Mouse (Mus musculus) MEL (cell line): ENCODE data around the gene Arl15. TPM values are rescaled to one million over a fixed set of nuclear protein-coding genes. Genes with fewer than 3 reads are reported as not detected.

Experiments
- DNase-seq: peaks from one replicate; pipeline ENCODE4 v3.0.0; 2011; ENCODE audit warnings: low read depth, low spot score
- H3K27ac ChIP-seq: 2 replicates; pipeline ENCODE4 v1.5.1; 2012; ENCODE audit warnings: low read depth, mild to moderate bottlenecking, control low read depth, low read length, moderate library complexity; ENCODE audit not compliant: control insufficient read depth
- H3K27me3 ChIP-seq, 2 experiments: fragments of 150-350 bp in 1 of 2; sonication (generic) in 1 of 2; 2 replicates each; pipeline ENCODE4 v1.6.1; 2012; ENCODE audit warnings: low read length in 2 of 2, mild to moderate bottlenecking in 2 of 2, improper control_type of control experiment in 1 of 2, moderate library complexity in 1 of 2; ENCODE audit not compliant: insufficient read depth in 2 of 2, control insufficient read depth in 1 of 2
- H3K36me3 ChIP-seq, 2 experiments: 2 replicates each; pipeline ENCODE4 v1.6.1; 2012 to 2014; ENCODE audit warnings: low read length in 2 of 2, improper control_type of control experiment in 1 of 2, inconsistent platforms in 1 of 2, mild to moderate bottlenecking in 1 of 2; ENCODE audit not compliant: insufficient read depth in 2 of 2, control insufficient read depth in 1 of 2
- H3K4me1 ChIP-seq, 2 experiments: fragments of 150-350 bp in 1 of 2; sonication (generic) in 1 of 2; 2 replicates each; pipeline ENCODE4 v1.6.1; 2012; ENCODE audit warnings: low read length in 2 of 2, improper control_type of control experiment in 1 of 2, mild to moderate bottlenecking in 1 of 2; ENCODE audit not compliant: insufficient read depth in 2 of 2, control insufficient read depth in 1 of 2
- H3K4me3 ChIP-seq, 2 experiments: fragments of 150-350 bp in 1 of 2; sonication (generic) in 1 of 2; 2 replicates each; pipeline ENCODE4 v1.5.1; 2012; ENCODE audit warnings: low read depth in 2 of 2, low read length in 2 of 2, mild to moderate bottlenecking in 2 of 2, moderate library complexity in 2 of 2, control low read depth in 1 of 2, improper control_type of control experiment in 1 of 2; ENCODE audit not compliant: control insufficient read depth in 1 of 2, insufficient read depth in 1 of 2
- H3K79me2 ChIP-seq: 2 replicates; pipeline ENCODE4 v1.6.1; 2012; ENCODE audit warnings: mild to moderate bottlenecking, low read length, moderate library complexity; ENCODE audit not compliant: control insufficient read depth, poor library complexity, insufficient read depth
- H3K9ac ChIP-seq: 2 replicates; pipeline ENCODE4 v1.6.1; 2012; ENCODE audit warnings: low read depth, mild to moderate bottlenecking, control low read depth, low read length, moderate library complexity; ENCODE audit not compliant: control insufficient read depth, poor library complexity, severe bottlenecking
- H3K9me3 ChIP-seq: fragments of 150-350 bp; sonication (generic); replicated peaks from 2 replicates; pipeline ENCODE4 v1.6.1; 2012; ENCODE audit warnings: mild to moderate bottlenecking, low read length, improper control_type of control experiment, moderate library complexity; ENCODE audit not compliant: insufficient read depth
- CHD1 ChIP-seq: IDR thresholded peaks from 2 replicates; pipeline ENCODE4 v1.6.1; 2012; ENCODE audit warnings: low read depth, mild to moderate bottlenecking, inconsistent platforms, low read length, improper control_type of control experiment
- CHD2 ChIP-seq: IDR thresholded peaks from 2 replicates; pipeline ENCODE4 v1.6.1; 2011; ENCODE audit warnings: low read length, improper control_type of control experiment
- ELF1 ChIP-seq: IDR thresholded peaks from 2 replicates; pipeline ENCODE4 v1.6.1; 2014; ENCODE audit warnings: low read depth, mild to moderate bottlenecking, inconsistent platforms, low read length, improper control_type of control experiment, moderate library complexity
- HCFC1 ChIP-seq: IDR thresholded peaks from 2 replicates; pipeline ENCODE4 v1.6.1; 2012; ENCODE audit warnings: low read depth, mild to moderate bottlenecking, inconsistent platforms, low read length, improper control_type of control experiment, moderate library complexity
- JUND ChIP-seq: IDR thresholded peaks from 2 replicates; pipeline ENCODE4 v1.6.1; 2011; ENCODE audit warnings: low read depth, mild to moderate bottlenecking, improper control_type of control experiment, low read length
- MAZ ChIP-seq: IDR thresholded peaks from 2 replicates; pipeline ENCODE4 v1.6.1; 2012; ENCODE audit warnings: low read depth, mild to moderate bottlenecking, inconsistent platforms, low read length, improper control_type of control experiment
- MEF2A ChIP-seq: IDR thresholded peaks from 2 replicates; pipeline ENCODE4 v1.6.1; 2014; ENCODE audit warnings: low read depth, mild to moderate bottlenecking, inconsistent platforms, low read length, improper control_type of control experiment; ENCODE audit not compliant: poor library complexity, insufficient replicate concordance, severe bottlenecking; ENCODE audit errors: extremely low read depth
- MXI1 ChIP-seq: IDR thresholded peaks from 2 replicates; pipeline ENCODE4 v1.6.1; 2011; ENCODE audit warnings: mild to moderate bottlenecking, low read depth, low read length, improper control_type of control experiment
- MYB ChIP-seq: IDR thresholded peaks from 2 replicates; pipeline ENCODE4 v1.6.1; 2011; ENCODE audit warnings: mild to moderate bottlenecking, low read depth, low read length, improper control_type of control experiment
- MYC ChIP-seq: IDR thresholded peaks from 2 replicates; pipeline ENCODE4 v1.6.1; 2011; ENCODE audit warnings: low read depth, mild to moderate bottlenecking, low read length, improper control_type of control experiment, moderate library complexity
- NELFE ChIP-seq: IDR thresholded peaks from 2 replicates; pipeline ENCODE4 v1.6.1; 2011; ENCODE audit warnings: low read depth, low read length, improper control_type of control experiment
- POLR2A ChIP-seq, 2 experiments: IDR thresholded peaks; 2 replicates each; pipeline ENCODE4 v1.6.1; 2011 to 2012; ENCODE audit warnings: low read length in 2 of 2, mild to moderate bottlenecking in 2 of 2, control low read depth in 1 of 2, improper control_type of control experiment in 1 of 2, low read depth in 1 of 2, moderate library complexity in 1 of 2; ENCODE audit not compliant: control insufficient read depth in 1 of 2, insufficient read depth in 1 of 2, poor library complexity in 1 of 2
- POLR2AphosphoS2 ChIP-seq: IDR thresholded peaks from 2 replicates; pipeline ENCODE4 v1.6.1; 2011; ENCODE audit warnings: low read length, improper control_type of control experiment
- POLR2AphosphoS5 ChIP-seq: IDR thresholded peaks from 2 replicates; pipeline ENCODE4 v1.6.1; 2012; ENCODE audit warnings: low read depth, borderline replicate concordance, mild to moderate bottlenecking, inconsistent platforms, low read length, moderate library complexity, mixed read lengths
- RAD21 ChIP-seq: IDR thresholded peaks from 2 replicates; pipeline ENCODE4 v1.6.1; 2011; ENCODE audit warnings: mild to moderate bottlenecking, low read depth, low read length, improper control_type of control experiment
- SIN3A ChIP-seq: IDR thresholded peaks from 2 replicates; pipeline ENCODE4 v1.6.1; 2012; ENCODE audit warnings: low read length, improper control_type of control experiment, inconsistent platforms
- TAL1 ChIP-seq: IDR thresholded peaks from 2 replicates; pipeline ENCODE4 v1.6.1; 2012; ENCODE audit warnings: mild to moderate bottlenecking, inconsistent platforms, low read length, moderate library complexity, mixed read lengths
- TBP ChIP-seq: IDR thresholded peaks from 2 replicates; pipeline ENCODE4 v1.8.0; 2011; ENCODE audit warnings: low read depth, low read length, improper control_type of control experiment
- TCF12 ChIP-seq: IDR thresholded peaks from 2 replicates; pipeline ENCODE4 v1.6.1; 2014; ENCODE audit warnings: low read depth, mild to moderate bottlenecking, inconsistent platforms, low read length, improper control_type of control experiment, moderate library complexity
- USF1 ChIP-seq: IDR thresholded peaks from 2 replicates; pipeline ENCODE4 v1.6.1; 2014; ENCODE audit warnings: low read depth, mild to moderate bottlenecking, inconsistent platforms, low read length, improper control_type of control experiment, moderate library complexity
- USF2 ChIP-seq, 2 experiments: IDR thresholded peaks; 2 replicates each; pipeline ENCODE4 v1.6.1; 2011 to 2012; ENCODE audit warnings: improper control_type of control experiment in 2 of 2, low read length in 2 of 2, borderline replicate concordance in 1 of 2, inconsistent platforms in 1 of 2, low read depth in 1 of 2, mild to moderate bottlenecking in 1 of 2; ENCODE audit not compliant: insufficient read depth in 1 of 2
- ZKSCAN1 ChIP-seq: IDR thresholded peaks from 2 replicates; pipeline ENCODE4 v1.6.1; 2012; ENCODE audit warnings: low read depth, mild to moderate bottlenecking, inconsistent platforms, low read length, improper control_type of control experiment, moderate library complexity
- ZMIZ1 ChIP-seq: IDR thresholded peaks from 2 replicates; pipeline ENCODE4 v1.6.1; 2012; ENCODE audit warnings: low read depth, mild to moderate bottlenecking, inconsistent platforms, low read length, improper control_type of control experiment, moderate library complexity
- ZNF384 ChIP-seq: IDR thresholded peaks from 2 replicates; pipeline ENCODE4 v1.6.1; 2012; ENCODE audit warnings: low read depth, mild to moderate bottlenecking, inconsistent platforms, low read length, improper control_type of control experiment
- polyA plus RNA-seq, 2 experiments: library from polyadenylated mRNA; stranded (reverse) in 1 of 2; unstranded in 1 of 2; fragments of >175 nt in 1 of 2; fragments of >200 nt in 1 of 2; gene quantifications; 2 replicates each; pipeline versions ENCODE4 v1.2.1 to v1.2.4; 2012; ENCODE audit warnings: low replicate concordance in 2 of 2, low read depth in 1 of 2; ENCODE audit not compliant: insufficient read length in 2 of 2, insufficient read depth in 1 of 2, missing spikeins in 1 of 2
- total RNA-seq: library from RNA; depleted of rRNA; stranded (reverse); fragments of 300-350 nt; gene quantifications from 2 replicates; pipeline ENCODE4 v1.2.3, GENCODE M21; 2012

Arl15 gene
- total and polyA plus RNA-seq, 3 experiments = 3.6 to 5.8 TPM; not detected in 1

GRCm38 (mm10) chr13:114139570-114139969, 345.3 kb downstream of the Arl15 start:
- no peaks in the 10 kb centered on the region for H3K36me3 ChIP-seq
- TF ChIP-seq USF2 (IDR thresholded peaks at IDR 0.05; ENCODE audit: borderline replicate concordance in 1 of 2, insufficient read depth in 1 of 2, low read depth in 1 of 2, low read length in 2 of 2) (no peak), ZMIZ1 (no peak), POLR2A (IDR thresholded peaks at IDR 0.05; ENCODE audit: control insufficient read depth in 1 of 2, insufficient read depth in 1 of 2, low read depth in 1 of 2, low read length in 2 of 2, poor library complexity in 1 of 2) (no peak), TAL1 (no peak), ZKSCAN1 (no peak), HCFC1 (no peak), CHD1 (no peak), TBP (no peak), ELF1 (no peak), POLR2AphosphoS5 (no peak), JUND (no peak), MEF2A (no peak), MYC (no peak)
- no peak for DNase-seq

GRCm38 (mm10) chr13:114142826-114143225, 348.5 kb downstream of the Arl15 start:
- no peaks in the 10 kb centered on the region for H3K79me2 ChIP-seq
- H3K9me3 ChIP-seq = no peaks in the 10 kb centered on the region
- H3K27ac ChIP-seq = no peak overlapping the region
- no peak for TF ChIP-seq USF2 (IDR thresholded peaks at IDR 0.05; ENCODE audit: borderline replicate concordance in 1 of 2, insufficient read depth in 1 of 2, low read depth in 1 of 2, low read length in 2 of 2)
- no peak for TF ChIP-seq RAD21
- TF ChIP-seq MXI1 = no peak
- no peak for TF ChIP-seq CHD2
- TF ChIP-seq ZMIZ1 = no peak
- TF ChIP-seq POLR2AphosphoS5 = no peak
- no peak for TF ChIP-seq MYB
- no peak for TF ChIP-seq NELFE
- TF ChIP-seq ELF1 = no peak
- TF ChIP-seq MAZ = no peak
- no peak for TF ChIP-seq TAL1
- no peak for TF ChIP-seq TCF12
- no peak for TF ChIP-seq POLR2AphosphoS2
- TF ChIP-seq ZNF384 = no peak
- TF ChIP-seq ZKSCAN1 = no peak
- no peak for TF ChIP-seq USF1
- no peak for TF ChIP-seq CHD1
- TF ChIP-seq TBP = no peak
- TF ChIP-seq SIN3A = no peak
- no peak overlapping the region for H3K9ac ChIP-seq
- DNase-seq = no peak
- no peaks in the 10 kb centered on the region for H3K36me3 ChIP-seq
- H3K27me3 ChIP-seq = no peaks in the 10 kb centered on the region
- no peak overlapping the region for H3K4me3 ChIP-seq
- H3K4me1 ChIP-seq = no peaks in the 10 kb centered on the region

More at GRCm38 (mm10) chr13:114139570-114139969, 345.3 kb downstream of the Arl15 start:
- Histone ChIP-seq H3K9ac (no peak overlapping the region), H3K4me1 (no peaks in the 10 kb centered on the region), H3K27me3 (no peaks in the 10 kb centered on the region), H3K79me2 (no peaks in the 10 kb centered on the region), H3K9me3 (no peaks in the 10 kb centered on the region), H3K4me3 (no peak overlapping the region), H3K27ac (no peak overlapping the region)
